Mouse (Mus musculus) stomach, embryonic 16.5 days (tissue): ENCODE measurements around the gene Gm17190. TPM values are rescaled to one million over a fixed set of nuclear protein-coding genes. Genes with fewer than 3 reads are reported as not detected.
A peak's percentile ranks its signal among the peaks of the same experiment; 100 is the strongest.

Source experiments
- ATAC-seq: fragments of 200-750 bp; cut with Nextera tagmentation; 2 replicates; pipeline ENCODE4 v1.8.0; 2017; ENCODE audit warnings: moderate number of reproducible peaks, moderate TSS enrichment; ENCODE audit not compliant: insufficient read depth, low FRiP score
- H3K27ac ChIP-seq: fragments of 300-500 bp; sonication (generic); 2 replicates; pipeline ENCODE4 v1.5.1; 2014; ENCODE audit warnings: low read length
- H3K27me3 ChIP-seq: fragments of 300-500 bp; sonication (generic); 2 replicates; pipeline ENCODE4 v1.6.1; 2014; ENCODE audit warnings: low read length, control low read depth, mixed read lengths; ENCODE audit not compliant: control insufficient read depth, insufficient read depth
- H3K36me3 ChIP-seq: fragments of 300-500 bp; sonication (generic); 2 replicates; pipeline ENCODE4 v1.6.1; 2014; ENCODE audit warnings: low read length; ENCODE audit not compliant: control insufficient read depth, insufficient read depth
- H3K4me1 ChIP-seq: fragments of 300-500 bp; sonication (generic); 2 replicates; pipeline ENCODE4 v1.6.1; 2014; ENCODE audit warnings: low read length, control low read depth, mixed read lengths; ENCODE audit not compliant: control insufficient read depth, insufficient read depth
- H3K4me2 ChIP-seq: fragments of 300-500 bp; sonication (generic); 2 replicates; pipeline ENCODE4 v1.6.1; 2014; ENCODE audit warnings: low read depth, low read length, mixed read lengths
- H3K4me3 ChIP-seq: fragments of 300-500 bp; sonication (generic); replicated peaks from 2 replicates; pipeline ENCODE4 v1.5.1; 2014; ENCODE audit warnings: mild to moderate bottlenecking, low read length
- H3K9ac ChIP-seq: fragments of 300-500 bp; sonication (generic); 2 replicates; pipeline ENCODE4 v1.6.1; 2014; ENCODE audit warnings: low read length
- H3K9me3 ChIP-seq: fragments of 300-500 bp; sonication (generic); replicated peaks from 2 replicates; pipeline ENCODE4 v1.6.1; 2016; ENCODE audit warnings: low read length, control low read depth; ENCODE audit not compliant: control insufficient read depth
- WGBS: fragments of 180-500 bp; shearing (Covaris S2); extraction: QIAGEN DNeasy Blood & Tissue Kit; methylation state at CpG from one replicate; pipeline ENCODE4 v1.1.7; 2014; 5-methylcytosine and 5-hydroxymethylcytosine counted together
- polyA plus RNA-seq: library from polyadenylated mRNA; unstranded; fragments of >200 nt; fragmentation: Nextera tagmentation; extraction: Ambion mirVana; gene quantifications from 2 replicates; pipeline ENCODE4 v1.2.1, GENCODE M21; 2015

Gene Gm17190
- polyA plus RNA-seq, 1 experiment from 2014 or later = not detected

DNA sequence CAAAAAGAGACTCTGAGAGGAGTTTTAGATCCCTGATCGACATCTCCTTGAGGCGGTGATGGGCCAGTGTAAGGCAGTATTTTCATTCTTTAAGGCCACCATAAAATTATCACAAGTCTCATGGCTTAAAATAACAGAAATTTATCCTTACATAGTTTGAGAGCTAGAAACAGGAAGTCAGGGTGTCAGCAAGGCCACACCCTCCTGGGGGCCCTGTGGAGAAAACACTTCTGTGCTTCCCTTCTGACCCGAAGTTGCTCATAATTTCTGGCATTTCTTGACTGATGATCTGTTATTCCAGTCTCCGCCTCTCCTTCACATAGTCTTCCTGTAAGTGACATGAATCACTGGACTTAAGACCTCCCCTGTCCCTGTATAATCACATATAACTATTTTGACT lies 24.5 kb downstream of the Gm17190 start:
- Histone ChIP-seq H3K36me3 (no peaks in the 10 kb centered on the region), H3K27ac (no peak overlapping the region), H3K4me2 (no peak overlapping the region), H3K4me1 (no peaks in the 10 kb centered on the region), H3K27me3 (no peaks in the 10 kb centered on the region), H3K4me3 (no peak overlapping the region), H3K9ac (no peak overlapping the region), H3K9me3 (no peaks in the 10 kb centered on the region)
- no peak for ATAC-seq
- WGBS = 62% methylated on average over 4 of the region's 4 CpGs

GRCm38 (mm10) chr13:96110767-96111166 lies 28.9 kb downstream of the Gm17190 start:
- WGBS = 85% methylated on average over 3 of the region's 3 CpGs
- H3K36me3 ChIP-seq = no peaks in the 10 kb centered on the region
- no peak overlapping the region for H3K4me2 ChIP-seq
- H3K9me3 ChIP-seq = no peaks in the 10 kb centered on the region
- ATAC-seq = no peak
- H3K4me3 ChIP-seq = no peak overlapping the region
- no peaks in the 10 kb centered on the region for H3K27me3 ChIP-seq
- H3K4me1 ChIP-seq = no peaks in the 10 kb centered on the region
- H3K27ac ChIP-seq = no peak overlapping the region
- no peak overlapping the region for H3K9ac ChIP-seq

- no peak for ATAC-seq
- H3K4me1 ChIP-seq = no peaks in the 10 kb centered on the region
- no peaks in the 10 kb centered on the region for H3K9me3 ChIP-seq
- H3K27me3 ChIP-seq = no peaks in the 10 kb centered on the region
- WGBS = 74% methylated on average over 2 of the region's 2 CpGs
- H3K9ac ChIP-seq = no peak overlapping the region
- H3K36me3 ChIP-seq = no peaks in the 10 kb centered on the region
- H3K4me3 ChIP-seq = no peak overlapping the region
- H3K27ac ChIP-seq = no peak overlapping the region
- no peak overlapping the region for H3K4me2 ChIP-seq
These were observed 30.9 kb downstream of the Gm17190 start for GRCm38 (mm10) chr13:96112711-96113110.

DNA sequence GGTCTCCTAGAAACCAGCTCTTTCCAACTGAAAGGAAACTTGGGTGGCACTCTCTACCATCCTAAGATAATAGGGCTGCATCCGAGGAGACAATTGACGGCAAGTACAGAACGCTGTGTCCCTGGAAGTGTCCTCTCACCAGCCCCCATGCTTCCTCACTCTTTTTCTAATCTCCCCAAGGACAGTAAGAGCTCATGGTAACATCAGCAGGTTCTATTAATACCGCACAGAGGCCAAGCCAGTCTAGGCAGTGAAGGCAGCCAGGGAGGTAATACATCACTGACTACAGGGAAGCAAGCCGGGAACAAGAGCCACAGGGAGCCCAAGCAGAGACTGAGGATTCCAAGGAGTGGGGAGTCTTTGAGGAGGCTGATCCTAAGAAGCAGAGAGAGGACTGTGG lies 43.2 kb downstream of the Gm17190 start:
- Histone ChIP-seq H3K4me3 (no peak overlapping the region), H3K36me3 (no peaks in the 10 kb centered on the region), H3K27ac (no peak overlapping the region), H3K9me3 (no peaks in the 10 kb centered on the region), H3K4me1 (no peaks in the 10 kb centered on the region), H3K27me3 (peaks cover 17% of the 10 kb centered on the region), H3K9ac (no peak overlapping the region), H3K4me2 (no peak overlapping the region)
- 68% methylated on average over 5 of the region's 5 CpGs for WGBS
- no peak for ATAC-seq

- 61% methylated on average over 6 of the region's 6 CpGs for WGBS
- no peak overlapping the region for H3K4me2 ChIP-seq
- no peak for ATAC-seq
- peaks cover 6% of the 10 kb centered on the region; the same call in 1 of the 2 replicates for H3K4me1 ChIP-seq
- peaks cover 33% of the 10 kb centered on the region for H3K27me3 ChIP-seq
- H3K9ac ChIP-seq = no peak overlapping the region
- no peaks in the 10 kb centered on the region for H3K9me3 ChIP-seq
- no peak overlapping the region for H3K27ac ChIP-seq
- no peak overlapping the region for H3K4me3 ChIP-seq
- H3K36me3 ChIP-seq = no peaks in the 10 kb centered on the region
These were observed 44.8 kb downstream of the Gm17190 start for GRCm38 (mm10) chr13:96126669-96127068.

GRCm38 (mm10) chr13:96129081-96129480 lies 47.2 kb downstream of the Gm17190 start:
- no peak for ATAC-seq
- no peak overlapping the region for H3K9ac ChIP-seq
- H3K4me2 ChIP-seq = no peak overlapping the region
- H3K27ac ChIP-seq = no peak overlapping the region
- no peaks in the 10 kb centered on the region for H3K9me3 ChIP-seq
- no peaks in the 10 kb centered on the region for H3K36me3 ChIP-seq
- peaks cover 58% of the 10 kb centered on the region for H3K27me3 ChIP-seq
- no peak overlapping the region for H3K4me3 ChIP-seq
- peaks cover 13% of the 10 kb centered on the region for H3K4me1 ChIP-seq
- WGBS = 69% methylated on average over 3 of the region's 3 CpGs

GRCm38 (mm10) chr13:96131050-96131449 lies 49.2 kb downstream of the Gm17190 start:
- Histone ChIP-seq H3K9me3 (no peaks in the 10 kb centered on the region), H3K27ac (no peak overlapping the region), H3K4me2 (peak overlapping the region; percentile 89), H3K4me1 (peaks cover 13% of the 10 kb centered on the region), H3K9ac (peak overlapping the region; percentile 16; the same call in 1 of the 2 replicates), H3K4me3 (peak overlapping the region; percentile 49), H3K27me3 (peaks cover 69% of the 10 kb centered on the region), H3K36me3 (no peaks in the 10 kb centered on the region)
- WGBS = 2% methylated on average over 27 of the region's 30 CpGs
- peak; percentile 68; the same call in 1 of the 2 replicates for ATAC-seq

- ATAC-seq = no peak
- H3K4me3 ChIP-seq = peak overlapping the region; percentile 49
- peaks cover 13% of the 10 kb centered on the region for H3K4me1 ChIP-seq
- H3K27ac ChIP-seq = no peak overlapping the region
- H3K27me3 ChIP-seq = peaks cover 69% of the 10 kb centered on the region
- peak overlapping the region; percentile 52; the same call in 1 of the 2 replicates for H3K9ac ChIP-seq
- H3K36me3 ChIP-seq = no peaks in the 10 kb centered on the region
- WGBS = 1% methylated on average over 19 of the region's 19 CpGs
- H3K4me2 ChIP-seq = peak overlapping the region; percentile 89
- H3K9me3 ChIP-seq = no peaks in the 10 kb centered on the region
These were observed 50.1 kb downstream of the Gm17190 start for GRCm38 (mm10) chr13:96131911-96132310.

GRCm38 (mm10) chr13:96132401-96132816 lies 50.6 kb downstream of the Gm17190 start, which contains the start of gene Sv2c:
TSS of gene Sv2c (minus strand) at chr13:96132577.
- peak; percentile 72 for ATAC-seq

More at GRCm38 (mm10) chr13:96132401-96132816, 50.6 kb downstream of the Gm17190 start, which contains the start of gene Sv2c:
- Histone ChIP-seq H3K9ac (peak within 1 kb of the TSS; percentile 52), H3K4me2 (peak within 1 kb of the TSS; percentile 89), H3K4me3 (peak within 1 kb of the TSS; percentile 49), H3K36me3 (no peaks in the 10 kb centered on the region), H3K9me3 (no peaks in the 10 kb centered on the region), H3K4me1 (peaks cover 13% of the 10 kb centered on the region), H3K27ac (no peak within 1 kb of the TSS), H3K27me3 (peaks cover 67% of the 10 kb centered on the region)
- under 1% methylated on average over 44 of the region's 44 CpGs for WGBS
